Comparison of ENCODE assay signal across 12 mouse cellular contexts in the genomic region with DNA sequence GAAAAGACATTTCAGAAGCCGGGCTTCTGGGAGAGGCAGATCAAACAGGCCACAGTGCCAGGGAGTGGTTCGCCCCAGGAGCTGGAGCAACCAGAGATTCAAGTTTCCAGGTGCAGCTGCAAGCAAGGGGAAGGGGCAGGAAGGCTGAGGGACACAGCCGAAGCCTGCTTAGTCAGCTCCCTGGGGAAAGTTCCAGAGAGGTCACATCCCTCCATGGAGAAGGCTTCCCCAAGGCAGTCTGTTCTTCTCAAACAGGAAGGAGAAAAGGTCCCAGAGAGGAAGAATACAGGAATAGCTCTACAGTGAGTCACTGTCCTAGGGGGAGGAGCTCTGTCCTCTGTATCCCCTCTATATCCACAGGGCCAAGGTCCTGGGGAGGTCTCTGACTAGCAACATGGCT. TPM values are rescaled to one million over a fixed set of nuclear protein-coding genes. Genes with fewer than 3 reads are reported as not detected.
DNase-seq lines count a peak whose midpoint lies in the region; ATAC-seq and TF ChIP-seq lines count a peak whose summit lies in the region.
"Had no signal": no experiment of that assay in that cellular context is flagged by ENCODE, and none has a peak within 500 bp of the region (broad histone marks: within the 10 kb centered on the region; RNA-seq: fewer than 3 reads in every experiment).

No protein-coding gene starts in this region.

- no peak overlapping the region for H3K4me2 ChIP-seq in forebrain, embryonic 14.5 days (ENCODE audit: low read length)
- no peak overlapping the region for H3K4me2 ChIP-seq in forebrain, embryonic 11.5 days (ENCODE audit: low read depth, low read length, severe bottlenecking)
- no peak overlapping the region for H3K4me2 ChIP-seq in heart, embryonic 15.5 days
- H3K4me2 ChIP-seq in hindbrain, embryonic 16.5 days (ENCODE audit: low read length) = no peak overlapping the region
- H3K4me2 ChIP-seq: forebrain, embryonic 13.5 days; hindbrain, embryonic 13.5 days; midbrain, embryonic 15.5 days had no signal

- no peaks in the 10 kb centered on the region for H3K9me3 ChIP-seq in forebrain, embryonic 14.5 days (replicated peaks; ENCODE audit: control insufficient read depth, low read length)
- no peaks in the 10 kb centered on the region for H3K9me3 ChIP-seq in forebrain, embryonic 11.5 days (ENCODE audit: control insufficient read depth, low read length)
- H3K9me3 ChIP-seq in E14TG2a.4 (ENCODE audit: low read length) = no peaks in the 10 kb centered on the region
- H3K9me3 ChIP-seq in heart, embryonic 15.5 days (replicated peaks) = no peaks in the 10 kb centered on the region
- no peaks in the 10 kb centered on the region for H3K9me3 ChIP-seq in hindbrain, embryonic 16.5 days (ENCODE audit: control insufficient read depth, low read length)
- H3K9me3 ChIP-seq: forebrain, embryonic 13.5 days; hindbrain, embryonic 13.5 days; midbrain, embryonic 15.5 days had no signal

- H3K4me1 ChIP-seq in forebrain, embryonic 14.5 days (ENCODE audit: control insufficient read depth, insufficient read depth, low read length) = no peaks in the 10 kb centered on the region
- no peaks in the 10 kb centered on the region for H3K4me1 ChIP-seq in forebrain, embryonic 11.5 days (replicated peaks; ENCODE audit: control insufficient read depth, insufficient read depth, low read length)
- H3K4me1 ChIP-seq in E14TG2a.4 (replicated peaks; ENCODE audit: low read depth, low read length) = peaks cover 65% of the 10 kb centered on the region
- peaks cover 24% of the 10 kb centered on the region for H3K4me1 ChIP-seq in heart, embryonic 15.5 days (replicated peaks)
- H3K4me1 ChIP-seq in hindbrain, embryonic 16.5 days (ENCODE audit: control insufficient read depth, insufficient read depth, low read depth, low read length) = no peaks in the 10 kb centered on the region
- H3K4me1 ChIP-seq: forebrain, embryonic 13.5 days had no signal

- no peak overlapping the region for H3K4me3 ChIP-seq in forebrain, embryonic 14.5 days (ENCODE audit: low read depth, low read length)
- no peak overlapping the region for H3K4me3 ChIP-seq in forebrain, embryonic 11.5 days (ENCODE audit: low read depth, low read length)
- H3K4me3 ChIP-seq in E14TG2a.4 (replicated peaks; ENCODE audit: low read length) = peak overlapping the region; percentile 32; the same call in 1 of the 2 replicates
- no peak overlapping the region for H3K4me3 ChIP-seq in heart, embryonic 15.5 days
- no peak overlapping the region for H3K4me3 ChIP-seq in hindbrain, embryonic 16.5 days (ENCODE audit: low read length)
- H3K4me3 ChIP-seq: forebrain, embryonic 13.5 days; hindbrain, embryonic 13.5 days; midbrain, embryonic 15.5 days had no signal

- DNase-seq in forebrain, embryonic 14.5 days (ENCODE audit: low spot score) = no peak
- DNase-seq in forebrain, embryonic 11.5 days (ENCODE audit: low spot score) = no peak
- peak; percentile 66 to 70 for DNase-seq in kidney, postnatal 36 days
- no peak for DNase-seq in spleen, postnatal 10 days (ENCODE audit: low spot score in 2 of 2)
- DNase-seq in cerebellum, postnatal 4 days (ENCODE audit: low spot score in 2 of 2) = no peak
- DNase-seq: cerebellum, adult 9-11 months had no signal

- WGBS in forebrain, embryonic 14.5 days = 88% methylated on average over 3 of the region's 3 CpGs
- WGBS in forebrain, embryonic 11.5 days = 88% methylated on average over 3 of the region's 3 CpGs
- WGBS in heart, embryonic 15.5 days = 47% methylated on average over 3 of the region's 3 CpGs
- 88% methylated on average over 3 of the region's 3 CpGs for WGBS in hindbrain, embryonic 16.5 days

- ATAC-seq in forebrain, embryonic 14.5 days = no peak
- ATAC-seq in forebrain, embryonic 11.5 days (replicated peaks; ENCODE audit: low FRiP score) = no peak
- 0 out of 2 replicates have a peak, but pooled peaks have one; percentile 35 for ATAC-seq in heart, embryonic 15.5 days (replicated peaks; ENCODE audit: insufficient number of reproducible peaks, insufficient read depth, low FRiP score, low read depth)
- no peak for ATAC-seq in hindbrain, embryonic 16.5 days
- ATAC-seq: forebrain, embryonic 13.5 days; midbrain, embryonic 15.5 days had no signal

- no peak overlapping the region for H3K9ac ChIP-seq in forebrain, embryonic 14.5 days (ENCODE audit: low read length)
- no peak overlapping the region for H3K9ac ChIP-seq in forebrain, embryonic 11.5 days (ENCODE audit: low read length)
- H3K9ac ChIP-seq in heart, embryonic 15.5 days = no peak overlapping the region
- H3K9ac ChIP-seq in hindbrain, embryonic 16.5 days (ENCODE audit: low read depth, low read length) = no peak overlapping the region
- H3K9ac ChIP-seq: forebrain, embryonic 13.5 days; hindbrain, embryonic 13.5 days; midbrain, embryonic 15.5 days had no signal

- H3K27me3 ChIP-seq in forebrain, embryonic 14.5 days (replicated peaks; ENCODE audit: control insufficient read depth, insufficient read depth, low read length) = no peaks in the 10 kb centered on the region
- no peaks in the 10 kb centered on the region for H3K27me3 ChIP-seq in forebrain, embryonic 11.5 days (ENCODE audit: control insufficient read depth, insufficient read depth, low read length)
- no peaks in the 10 kb centered on the region for H3K27me3 ChIP-seq in E14TG2a.4 (ENCODE audit: insufficient read depth, low read length)
- H3K27me3 ChIP-seq in heart, embryonic 15.5 days = no peaks in the 10 kb centered on the region
- no peaks in the 10 kb centered on the region for H3K27me3 ChIP-seq in hindbrain, embryonic 16.5 days (replicated peaks; ENCODE audit: control insufficient read depth, insufficient read depth, low read length)
- H3K27me3 ChIP-seq: forebrain, embryonic 13.5 days; hindbrain, embryonic 13.5 days; midbrain, embryonic 15.5 days had no signal

- no peak for TF ChIP-seq CTCF in E14TG2a.4 (conservative IDR thresholded peaks at IDR 0.05; ENCODE audit: low read length)

- H3K27ac ChIP-seq in forebrain, embryonic 14.5 days (ENCODE audit: low read depth, low read length) = 0 out of 2 replicates have a peak overlapping the region, but pooled peaks have one; percentile 2
- no peak overlapping the region for H3K27ac ChIP-seq in forebrain, embryonic 11.5 days (ENCODE audit: low read depth, low read length)
- H3K27ac ChIP-seq in heart, embryonic 15.5 days = peak overlapping the region; percentile 40; the same call in 1 of the 2 replicates
- no peak overlapping the region for H3K27ac ChIP-seq in hindbrain, embryonic 16.5 days (ENCODE audit: low read depth, low read length)
- H3K27ac ChIP-seq: forebrain, embryonic 13.5 days; hindbrain, embryonic 13.5 days; midbrain, embryonic 15.5 days had no signal

- H3K36me3 ChIP-seq in forebrain, embryonic 14.5 days (ENCODE audit: control insufficient read depth, insufficient read depth, low read length) = peaks cover 59% of the 10 kb centered on the region
- H3K36me3 ChIP-seq in forebrain, embryonic 11.5 days (ENCODE audit: control insufficient read depth, insufficient read depth, low read length) = peaks cover 3% of the 10 kb centered on the region; the same call in 1 of the 2 replicates
- H3K36me3 ChIP-seq in E14TG2a.4 (ENCODE audit: insufficient read depth, low read length) = peaks cover 67% of the 10 kb centered on the region
- H3K36me3 ChIP-seq in heart, embryonic 15.5 days = peaks cover 18% of the 10 kb centered on the region
- H3K36me3 ChIP-seq in hindbrain, embryonic 16.5 days (ENCODE audit: control insufficient read depth, insufficient read depth, low read length) = peaks cover 7% of the 10 kb centered on the region

RNA-seq across cellular contexts. Expression of a gene that starts 21.6 kb away (rescaled TPM):
- polyA plus RNA-seq in forebrain, embryonic 14.5 days (2014; fragmentation: Nextera tagmentation; extraction: Ambion mirVana) = 1.5 and 1.8 TPM in 2 replicates
- 0.96 and 1.4 TPM in 2 replicates for polyA plus RNA-seq in forebrain, embryonic 11.5 days (2014; fragmentation: Nextera tagmentation; extraction: Ambion mirVana)
- 0.69 and 4.3 TPM in 2 replicates for polyA plus RNA-seq in heart, embryonic 15.5 days (2015; fragmentation: Nextera tagmentation; extraction: Ambion mirVana)
- polyA plus RNA-seq in hindbrain, embryonic 16.5 days (2015; fragmentation: Nextera tagmentation; extraction: Ambion mirVana) = 0.54 and 0.69 TPM in 2 replicates

RNA-seq across cellular contexts. Expression of a gene that starts 51.9 kb away (rescaled TPM):
- polyA plus RNA-seq in forebrain, embryonic 14.5 days (2014; fragmentation: Nextera tagmentation; extraction: Ambion mirVana) = 101 and 105 TPM in 2 replicates
- polyA plus RNA-seq in forebrain, embryonic 11.5 days (2014; fragmentation: Nextera tagmentation; extraction: Ambion mirVana) = 87.8 and 96.1 TPM in 2 replicates
- polyA plus RNA-seq in heart, embryonic 15.5 days (2015; fragmentation: Nextera tagmentation; extraction: Ambion mirVana) = 32.7 and 50.9 TPM in 2 replicates
- polyA plus RNA-seq in hindbrain, embryonic 16.5 days (2015; fragmentation: Nextera tagmentation; extraction: Ambion mirVana) = 52.5 and 60.6 TPM in 2 replicates

Comparison
In these comparisons a context has a peak if more than half of its experiments do, and no peak if none do; other contexts are left out.
1. H3K27ac ChIP-seq: peak in forebrain, embryonic 14.5 days (single experiment) and heart, embryonic 15.5 days (single experiment); none in forebrain, embryonic 11.5 days (single experiment) and hindbrain, embryonic 16.5 days (single experiment).
2. DNase-seq: peak in kidney, postnatal 36 days (2 of 2); none in forebrain, embryonic 14.5 days (single experiment), forebrain, embryonic 11.5 days (single experiment), spleen, postnatal 10 days (0 of 2) and cerebellum, postnatal 4 days (0 of 2).